Mouse (Mus musculus) retina, adult 2 months (tissue): ENCODE measurements around the gene Spock1.

Source experiments
- DNase-seq: peaks from one replicate; pipeline ENCODE4 v3.0.0-alpha.2; 2012; ENCODE audit warnings: low read depth, low spot score

Spock1 gene

DNA sequence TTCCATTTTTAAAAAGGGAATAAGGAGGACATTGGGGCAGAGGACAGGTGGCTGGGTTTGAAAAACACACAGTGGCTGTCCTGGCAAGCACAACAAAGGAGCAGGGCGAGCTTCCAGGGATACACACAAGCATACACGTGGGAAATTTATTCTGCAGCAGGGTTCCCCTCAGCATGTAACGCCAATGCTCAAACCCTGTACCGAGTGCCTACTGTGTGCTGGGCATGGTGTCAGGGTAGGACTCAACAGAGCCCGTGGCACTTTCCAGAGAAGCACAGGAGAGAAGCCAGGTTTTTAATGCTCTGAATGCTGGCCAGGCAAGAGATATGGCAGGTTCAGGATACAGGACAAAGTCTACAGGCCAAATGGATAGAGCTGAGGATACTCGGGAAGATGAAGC lies 101.8 kb downstream of the Spock1 start:
- DNase-seq, result no peak

DNA sequence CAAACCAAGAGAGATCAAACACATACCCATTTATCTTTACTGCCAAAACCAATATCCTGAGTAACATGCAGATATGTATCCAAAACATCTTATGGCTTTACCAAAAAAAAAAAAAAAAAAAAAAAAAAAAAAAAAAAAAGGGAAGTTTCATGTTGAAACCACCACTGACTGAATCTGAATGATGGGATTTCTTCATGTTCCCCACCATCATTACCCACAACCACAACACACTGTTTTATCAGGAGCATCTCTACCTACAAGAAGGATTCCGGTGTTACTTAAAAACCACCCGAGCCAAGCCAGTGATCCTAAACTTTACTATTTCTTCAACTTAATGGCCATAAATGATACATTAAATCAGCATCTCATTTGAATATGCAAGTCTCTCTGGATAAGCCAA lies 109.5 kb downstream of the Spock1 start:
- no peak for DNase-seq

DNA sequence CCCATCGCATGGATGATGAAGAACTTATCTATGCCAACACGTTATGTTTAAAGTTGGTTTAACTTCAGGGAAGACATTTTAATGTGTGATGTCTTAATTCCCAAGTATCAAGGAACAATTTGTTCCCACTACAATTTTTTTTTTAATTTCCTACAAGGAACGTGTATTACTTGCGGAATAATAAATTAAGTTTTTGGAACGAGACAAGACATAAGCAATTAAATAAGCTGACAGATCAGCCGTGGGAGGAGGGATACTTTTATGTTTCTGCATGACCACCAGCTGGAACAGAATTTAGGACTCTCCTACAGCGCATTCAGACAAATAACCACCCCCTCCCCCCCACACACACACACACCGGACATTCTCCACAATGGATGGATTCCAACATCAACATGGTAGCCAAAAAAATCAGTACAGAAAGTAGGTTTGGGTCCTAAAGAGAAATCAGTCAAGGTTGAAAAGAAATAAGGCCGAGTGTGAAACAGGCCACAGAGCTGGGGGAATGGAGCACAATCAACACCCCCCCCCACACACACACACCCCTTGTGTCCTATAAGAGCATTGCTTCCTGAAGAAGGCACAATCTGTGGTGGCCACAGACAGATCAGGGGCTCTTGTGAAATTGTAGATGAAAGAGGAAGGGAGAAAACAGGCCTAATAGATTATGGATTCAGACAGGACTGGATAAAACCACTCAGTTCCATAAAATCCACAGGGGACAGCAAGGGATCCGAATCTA lies 111.0 kb downstream of the Spock1 start:
- DNase-seq, result no peak

DNA sequence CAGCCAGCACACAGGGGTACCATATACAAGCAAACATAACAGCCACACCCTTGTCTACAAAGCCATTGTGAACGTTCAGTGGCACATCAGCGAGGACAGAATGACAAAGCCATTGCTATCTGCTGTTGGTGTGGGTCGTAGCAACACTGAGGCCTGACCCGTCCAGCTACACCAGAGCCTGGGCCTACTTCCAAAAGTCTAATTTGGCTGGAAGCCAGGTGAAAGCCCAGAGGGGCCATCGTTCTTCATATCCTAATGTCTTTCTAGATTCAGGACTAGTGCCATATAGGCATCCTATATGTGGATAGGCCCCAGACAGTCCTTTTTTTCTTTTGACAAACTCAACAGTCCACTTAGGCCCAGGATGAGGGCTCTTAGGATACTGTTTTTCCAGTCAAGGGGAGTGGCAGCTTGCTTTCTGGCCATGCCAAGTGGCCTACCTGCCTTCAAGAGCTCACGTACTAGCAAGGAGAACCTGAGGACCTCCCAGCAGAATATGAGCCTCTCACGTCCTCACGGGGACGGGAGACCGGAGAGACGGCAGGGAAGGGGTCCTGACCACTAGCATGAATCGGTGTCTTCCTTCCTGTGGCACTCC lies 114.4 kb downstream of the Spock1 start:
- no peak for DNase-seq

DNA sequence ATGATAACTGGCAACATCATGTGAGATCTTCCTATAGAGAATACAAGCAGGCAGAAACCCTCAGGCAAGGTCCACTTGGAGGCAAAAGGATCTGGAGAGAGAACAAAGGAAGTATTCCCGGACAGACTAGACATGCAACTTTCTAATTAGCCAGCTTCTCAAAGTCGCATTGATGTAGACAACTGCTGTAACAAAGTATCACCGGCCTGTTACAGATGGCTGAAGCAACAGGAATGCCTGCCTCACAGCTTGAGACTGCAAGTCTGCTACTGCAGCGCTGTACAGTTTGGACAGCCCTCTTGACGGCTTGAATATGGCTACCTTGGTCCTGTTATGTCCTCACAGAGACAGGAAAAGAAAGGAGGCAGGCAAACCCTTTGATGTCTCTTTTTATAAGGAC lies 118.3 kb downstream of the Spock1 start:
- DNase-seq, result no peak

DNA sequence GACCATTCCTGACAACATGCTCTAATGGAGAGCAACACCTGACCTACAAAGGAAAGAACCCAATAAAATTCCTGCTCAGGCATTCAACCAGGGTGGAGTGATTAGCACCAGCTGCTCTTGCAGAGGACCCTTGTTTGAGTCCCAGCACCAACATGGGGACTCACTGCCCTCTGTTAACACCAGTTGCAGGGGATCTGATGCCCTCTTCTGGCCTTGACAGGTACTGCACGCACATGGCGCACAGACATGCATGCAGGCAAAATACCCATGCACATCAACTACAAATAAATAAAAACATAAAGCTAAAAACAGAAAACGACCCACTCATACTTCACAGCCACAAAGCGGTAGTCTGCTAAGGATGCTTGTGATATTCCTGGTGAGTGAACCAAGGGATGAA lies 119.8 kb downstream of the Spock1 start:
- no peak for DNase-seq

DNA sequence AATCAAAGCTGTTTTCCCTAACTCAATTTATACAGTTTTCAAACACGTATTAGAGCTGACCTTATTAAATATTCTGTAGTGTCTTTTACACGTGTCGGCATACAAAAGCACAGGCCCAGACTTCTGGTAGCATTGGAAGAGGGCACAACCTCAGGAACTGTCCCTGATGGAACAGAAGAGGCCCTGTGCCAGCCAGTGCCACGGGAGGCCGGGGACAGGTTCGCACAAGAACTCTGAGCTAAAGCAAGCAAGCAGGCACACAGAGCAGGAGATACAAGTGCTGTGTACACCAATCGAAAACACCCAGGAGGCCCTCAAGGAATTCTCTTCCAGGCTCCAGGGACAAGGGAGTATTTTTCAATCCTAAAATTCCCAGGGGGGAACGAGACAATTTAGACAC lies 121.9 kb downstream of the Spock1 start:
- no peak for DNase-seq

DNA sequence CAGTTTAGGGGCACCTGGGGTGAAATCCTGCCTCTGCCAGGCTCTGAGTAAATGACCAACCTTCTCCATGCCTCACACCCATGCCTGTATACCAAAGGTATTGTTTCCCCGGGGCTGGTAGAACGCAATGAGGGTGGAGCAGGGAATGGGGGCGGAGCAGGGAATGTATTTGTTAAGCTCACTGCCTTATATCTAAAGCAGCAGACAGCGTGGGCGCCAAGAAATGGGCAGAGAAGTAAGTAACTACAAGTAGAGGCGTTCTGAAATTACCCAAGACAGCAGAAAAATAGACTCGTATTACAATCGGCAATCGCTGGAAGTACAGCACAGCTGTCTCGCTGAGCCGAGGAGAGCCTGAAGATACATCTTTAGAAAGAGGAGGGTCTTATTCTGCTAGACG lies 125.2 kb downstream of the Spock1 start:
- DNase-seq, result no peak

DNA sequence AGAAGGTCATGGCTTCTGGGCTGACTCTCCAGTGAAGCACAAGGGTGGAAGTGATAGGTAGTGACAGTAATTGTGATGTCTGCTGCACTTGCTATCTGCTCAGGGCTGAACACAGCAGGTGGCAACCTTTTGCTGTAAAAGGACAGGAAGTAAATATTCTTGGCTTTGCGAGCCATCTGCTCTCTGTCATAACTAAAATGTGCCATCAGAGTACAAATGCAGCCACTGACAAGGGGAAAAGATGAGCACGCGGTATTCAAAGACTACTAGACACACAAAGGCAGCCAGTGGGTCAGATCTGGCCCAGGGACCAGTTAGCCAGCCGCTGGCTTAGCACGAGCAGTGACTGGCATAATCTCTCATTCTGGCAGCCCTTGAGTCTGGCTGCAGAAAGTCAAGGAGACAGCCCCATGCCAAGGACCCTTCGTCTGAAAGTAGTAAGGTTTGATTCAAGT lies 126.0 kb downstream of the Spock1 start:
- DNase-seq, result no peak

DNA sequence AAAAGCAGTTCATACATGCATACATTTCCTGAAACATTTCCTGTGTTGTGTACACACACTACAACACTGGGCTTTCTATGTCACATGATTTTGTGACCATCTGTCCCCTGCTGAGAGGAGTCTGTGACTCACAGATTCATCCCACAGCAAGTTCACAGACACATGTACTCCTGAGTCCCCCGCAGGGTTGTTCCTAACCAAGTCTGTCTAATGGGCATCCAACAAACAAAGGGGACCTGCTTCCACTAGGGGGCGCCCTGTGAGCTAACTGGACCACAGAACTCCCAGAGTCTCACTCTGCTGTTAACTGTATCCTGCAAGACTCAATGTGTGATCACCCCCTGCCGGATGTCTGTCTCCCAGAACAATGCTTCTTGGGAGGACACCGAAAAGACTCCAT lies 129.0 kb downstream of the Spock1 start:
- no peak for DNase-seq

DNA sequence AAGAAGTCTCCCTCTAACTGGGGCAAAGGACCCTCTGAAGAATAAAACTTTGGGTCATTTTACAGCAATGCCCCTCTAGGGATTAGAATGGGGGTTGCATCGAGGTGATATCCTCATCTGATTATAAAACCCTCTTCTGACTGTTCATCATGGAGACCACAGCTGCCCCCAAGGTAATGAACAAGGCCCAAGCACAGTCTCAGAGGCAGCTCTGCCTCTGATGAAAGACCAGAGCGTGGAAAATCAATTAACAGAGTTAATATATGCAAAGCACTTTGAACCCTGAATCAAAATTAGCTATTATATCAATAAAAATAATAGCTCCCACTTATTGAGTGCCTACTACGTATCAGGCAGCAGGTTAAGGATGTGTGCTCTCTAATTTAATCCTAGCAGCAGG lies 129.6 kb downstream of the Spock1 start:
- DNase-seq, result no peak

DNA sequence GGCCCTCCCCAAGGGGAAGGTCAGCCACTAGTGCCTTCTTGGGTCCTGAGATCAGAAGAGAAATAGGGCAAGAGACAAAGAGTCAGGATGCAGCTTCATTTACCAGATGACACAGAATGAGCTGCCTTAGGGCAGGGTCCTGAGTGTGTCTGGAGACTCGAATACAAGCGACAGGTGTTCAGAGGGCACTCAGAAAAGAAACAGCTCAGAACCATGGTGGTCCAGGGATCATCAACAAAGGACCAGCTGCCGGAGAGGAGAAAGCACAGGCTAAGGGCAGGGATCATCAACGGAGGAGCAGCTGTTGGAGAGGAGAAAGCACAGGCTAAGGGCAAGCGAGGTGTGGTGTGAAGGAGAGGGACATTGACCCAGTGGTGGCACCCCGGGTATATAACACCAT lies 136.1 kb downstream of the Spock1 start:
- no peak for DNase-seq

DNA sequence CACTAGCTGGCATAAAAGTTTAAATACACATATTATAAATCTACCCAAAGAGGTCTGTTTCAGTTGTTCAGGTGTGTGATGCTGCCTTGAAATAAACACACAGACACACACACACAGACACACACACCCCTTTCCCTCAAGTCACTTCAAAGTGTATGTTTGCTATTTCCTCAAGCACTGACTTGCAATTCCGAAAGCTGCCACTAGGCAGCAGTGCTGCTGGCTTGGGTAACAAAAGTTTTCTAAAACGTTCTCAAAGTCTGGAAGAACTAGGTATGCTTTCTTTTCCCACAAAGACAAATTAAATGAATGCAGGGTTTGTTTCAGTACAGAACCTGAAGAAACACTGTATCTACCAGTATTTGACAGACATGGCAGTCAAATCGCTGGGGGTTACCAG lies 141.4 kb downstream of the Spock1 start:
- no peak for DNase-seq

DNA sequence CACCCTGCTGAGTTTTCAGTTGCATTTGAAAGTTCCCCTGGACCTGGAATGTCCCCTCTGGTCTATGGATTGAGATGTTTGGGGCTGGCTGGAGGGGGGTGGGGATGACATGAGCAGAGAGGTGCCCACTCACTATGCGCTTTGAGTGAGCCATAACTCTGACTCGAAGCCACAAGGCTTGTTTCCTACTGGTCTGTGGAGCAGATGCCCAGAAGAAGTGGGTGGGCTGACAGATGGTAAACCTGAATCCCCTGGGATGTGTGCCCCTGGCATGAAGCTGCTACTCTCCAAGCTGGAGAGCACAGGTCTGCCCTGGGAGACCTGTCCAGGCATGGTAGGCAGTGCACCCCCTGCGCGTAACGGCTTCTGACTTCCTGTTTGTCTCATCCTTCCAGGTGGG lies 147.0 kb downstream of the Spock1 start:
- no peak for DNase-seq

DNA sequence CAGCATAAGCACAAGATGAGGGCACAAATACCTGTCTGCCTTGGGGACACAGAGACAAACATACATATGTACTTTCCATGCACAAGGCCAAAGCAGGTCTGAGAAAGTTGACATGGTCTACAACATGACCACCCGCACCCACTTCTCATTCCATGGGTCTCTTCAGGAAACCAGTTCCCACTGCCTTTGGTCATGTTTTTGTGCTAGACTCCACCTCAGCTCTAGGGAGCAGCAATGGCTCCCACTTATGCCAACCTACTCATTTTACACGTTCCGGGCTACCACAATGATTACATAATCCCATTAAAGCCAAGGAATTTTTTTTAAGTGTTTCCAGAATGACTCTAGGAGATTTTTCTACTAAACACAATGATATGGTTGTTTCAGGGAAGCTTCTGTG lies 147.5 kb downstream of the Spock1 start:
- DNase-seq, result no peak

DNA sequence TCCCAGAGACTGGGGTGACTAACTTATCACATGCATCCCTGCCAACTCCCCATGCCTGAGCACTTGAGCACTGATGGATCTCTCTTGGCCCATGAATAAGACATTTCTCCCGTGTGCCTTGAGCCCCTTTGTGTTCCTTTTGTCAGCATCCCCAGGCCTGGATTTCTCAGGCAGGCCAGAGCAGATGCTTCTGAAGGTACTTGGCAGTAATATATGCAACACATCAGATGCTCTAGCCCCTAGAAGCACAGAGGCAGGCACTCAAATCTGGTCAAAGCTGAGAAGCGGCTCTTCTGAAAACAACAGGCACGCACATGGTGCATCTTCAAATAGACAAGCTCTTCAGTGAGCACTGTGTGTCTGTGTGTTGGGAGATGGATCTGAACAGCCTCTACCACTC lies 151.8 kb downstream of the Spock1 start:
- no peak for DNase-seq

DNA sequence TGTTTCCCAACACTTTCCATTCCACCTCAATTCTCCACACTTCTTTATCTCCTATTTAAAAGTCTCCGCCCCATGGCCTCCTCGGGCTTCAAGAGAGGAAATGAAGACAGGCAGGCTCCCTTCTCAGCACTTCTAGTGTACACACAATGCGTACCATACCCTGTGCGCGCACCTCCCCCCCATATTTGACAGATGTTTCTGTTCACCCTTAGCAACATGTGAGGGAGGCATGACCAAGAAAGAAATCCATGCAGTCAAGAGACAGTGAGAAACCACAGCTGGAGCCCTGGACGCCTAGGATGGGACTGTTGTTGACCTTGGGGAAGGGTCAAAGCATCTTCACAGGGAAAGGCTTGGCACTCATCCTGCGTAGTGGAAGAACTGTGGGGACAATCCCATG lies 157.3 kb downstream of the Spock1 start:
- no peak for DNase-seq

DNA sequence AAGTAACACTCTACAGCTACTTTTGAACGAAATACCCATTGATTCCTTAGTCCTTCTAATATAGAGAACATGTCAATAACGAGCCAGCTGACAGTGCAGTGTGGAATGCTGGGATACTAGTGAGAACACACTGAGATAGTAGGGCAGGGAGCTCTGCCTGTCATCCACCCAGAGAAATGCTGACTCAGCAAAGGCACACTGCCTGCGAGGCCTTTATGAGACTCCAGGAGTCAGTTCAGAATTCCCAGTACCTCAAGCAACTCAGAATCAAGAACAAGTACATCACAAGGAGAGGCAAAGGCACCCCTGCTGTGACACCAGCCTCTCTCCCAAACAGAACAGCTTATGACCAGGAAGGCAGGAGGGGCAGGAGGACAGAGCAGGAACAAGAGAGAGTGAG lies 163.5 kb downstream of the Spock1 start:
- no peak for DNase-seq

DNA sequence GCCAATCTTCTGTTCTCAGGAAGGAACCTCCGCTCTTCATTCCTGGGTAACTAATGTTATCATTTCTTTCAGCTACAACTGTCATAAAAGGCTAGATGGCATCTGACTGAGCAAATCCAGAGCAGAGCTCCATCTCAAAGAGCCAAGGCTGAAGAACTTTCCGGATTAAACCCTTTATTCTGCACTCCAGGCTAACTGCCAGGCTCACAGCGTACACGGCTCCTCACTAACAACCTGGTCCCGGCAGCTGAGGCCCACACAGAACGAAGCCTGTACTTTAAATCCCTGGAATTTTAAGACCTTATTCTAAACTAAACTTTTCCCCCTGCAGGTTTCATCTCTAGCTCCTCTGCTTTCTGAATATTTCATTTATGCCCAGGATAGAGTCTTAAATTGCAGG lies 166.9 kb downstream of the Spock1 start:
- no peak for DNase-seq

DNA sequence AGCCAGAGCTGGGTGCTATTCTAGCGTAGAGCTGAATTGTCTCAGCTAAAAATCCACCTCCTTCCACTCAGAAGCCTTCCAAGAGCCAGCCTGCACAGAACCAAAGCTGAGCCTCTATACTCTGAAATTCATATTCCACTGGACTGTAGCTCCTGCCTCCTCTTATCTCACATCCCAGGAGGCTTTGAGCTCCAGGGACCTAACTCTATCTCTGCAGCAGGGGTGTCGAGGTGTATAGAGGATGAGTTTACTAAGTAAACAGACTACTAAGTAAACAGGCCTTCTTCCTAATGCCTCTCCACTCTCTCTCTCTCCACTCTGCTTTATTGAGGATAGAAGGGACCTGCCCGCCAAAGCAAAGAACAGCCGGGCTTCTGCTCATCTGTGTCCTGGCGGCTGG lies 167.7 kb downstream of the Spock1 start:
- DNase-seq, result no peak

DNA sequence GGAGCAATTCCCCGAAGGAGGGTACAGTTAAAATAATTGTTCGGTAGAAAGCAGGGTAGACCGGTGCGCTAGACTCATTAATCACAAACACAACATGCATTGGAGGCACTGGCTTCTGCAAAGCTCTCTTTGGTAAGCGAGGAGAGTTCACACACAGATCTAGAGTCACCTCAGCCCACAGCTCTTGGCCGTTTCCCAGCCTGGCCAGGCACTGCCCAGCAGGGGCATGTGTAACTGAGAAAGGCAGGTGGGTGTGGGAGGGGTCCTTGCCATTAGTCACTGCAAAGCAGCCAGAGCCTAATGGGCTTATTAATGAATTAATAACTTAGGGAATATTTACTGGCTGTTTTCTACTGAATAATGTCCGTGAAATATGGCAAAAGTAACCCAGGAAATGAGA lies 172.1 kb downstream of the Spock1 start:
- no peak for DNase-seq

DNA sequence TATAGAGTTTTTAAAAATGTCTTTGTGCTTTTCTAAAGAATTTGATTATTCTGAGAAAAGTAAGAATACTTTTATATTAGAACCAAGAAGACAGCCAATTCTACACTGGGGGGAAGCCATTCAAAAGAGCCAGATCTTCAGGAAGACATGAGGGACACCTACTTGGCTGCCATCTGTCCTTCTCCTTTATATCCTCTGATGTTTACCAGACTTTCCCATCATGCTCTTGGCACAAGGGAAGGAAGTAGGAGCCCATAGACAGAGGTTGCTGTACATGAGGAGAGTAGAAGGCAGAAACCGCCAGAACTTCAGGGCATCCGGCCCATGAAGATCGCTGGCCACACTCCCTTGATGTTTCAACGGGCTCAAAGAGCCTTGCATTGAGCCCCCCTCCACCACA lies 173.6 kb downstream of the Spock1 start:
- DNase-seq, result no peak

DNA sequence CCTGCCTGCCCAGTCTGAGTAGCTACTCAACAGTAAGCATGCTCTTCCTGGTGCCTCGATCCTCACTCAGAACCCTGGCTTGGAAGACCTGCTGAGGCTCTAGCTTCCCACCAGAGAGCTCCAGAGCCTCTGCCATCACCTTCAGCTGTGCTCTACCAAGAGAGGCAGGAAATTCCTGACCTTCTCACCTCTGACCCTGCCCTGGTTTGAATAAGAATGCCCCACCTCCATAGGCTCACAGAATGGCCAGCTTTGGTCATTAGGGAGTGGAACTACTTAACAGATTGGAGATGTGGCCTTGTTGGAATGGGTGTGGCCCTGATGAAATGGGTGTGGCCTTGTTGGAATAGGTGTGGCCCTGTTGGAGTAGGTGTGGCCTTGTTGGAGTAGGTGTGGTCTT lies 174.6 kb downstream of the Spock1 start:
- no peak for DNase-seq

DNA sequence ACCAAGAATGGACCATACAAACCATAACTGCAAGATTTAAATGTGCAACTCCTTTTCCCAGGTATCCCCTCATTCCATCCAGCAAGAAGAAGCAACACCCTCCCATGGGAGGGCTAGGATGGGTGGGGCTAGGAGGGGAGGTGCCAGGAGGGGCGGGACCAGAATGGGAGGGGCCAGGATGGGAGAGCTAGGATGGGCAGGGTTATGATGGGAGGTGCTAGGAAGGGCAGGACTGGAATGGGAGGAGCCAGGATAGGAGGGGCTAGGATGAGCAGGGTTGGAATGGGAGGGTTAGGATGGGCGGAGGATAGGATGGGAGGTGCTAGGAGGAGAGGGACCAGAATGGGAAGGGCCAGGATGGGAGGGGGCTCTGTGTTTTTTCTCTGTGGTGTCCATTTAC lies 175.9 kb downstream of the Spock1 start:
- DNase-seq, result no peak
